Mouse (Mus musculus) common myeloid progenitor, adult 5-6 weeks (primary cell): ENCODE measurements around the gene Unc5cl. TPM values are rescaled to one million over a fixed set of nuclear protein-coding genes. Genes with fewer than 3 reads are reported as not detected.

ENCODE experiments used
- ATAC-seq: replicated peaks from 2 replicates; pipeline ENCODE4 v1.8.0; 2016; ENCODE audit warnings: low read depth, mild to moderate bottlenecking, moderate TSS enrichment, inconsistent platforms; ENCODE audit not compliant: poor library complexity, severe bottlenecking
- total RNA-seq: library from RNA; stranded (forward); fragments of 200-1000, 187-1606 nt; gene quantifications from 2 replicates; pipeline ENCODE4 v1.2.3, GENCODE M21; 2017

Unc5cl gene
- 2.1 and 2.2 TPM in 2 replicates for total RNA-seq

GRCm38 (mm10) chr17:48454688-48455087 is at the start of gene Unc5cl:
TSS of gene Unc5cl (plus strand) at chr17:48454901.
- ATAC-seq = no peak

GRCm38 (mm10) chr17:48407154-48407553 is 47.5 kb upstream of the Unc5cl start:
- no peak for ATAC-seq

GRCm38 (mm10) chr17:48407910-48408525 is 46.7 kb upstream of the Unc5cl start:
- no peak for ATAC-seq

GRCm38 (mm10) chr17:48408526-48409291 is 46.0 kb upstream of the Unc5cl start:
- peak; percentile 39 for ATAC-seq

- ATAC-seq = peak; percentile 73
Observed at GRCm38 (mm10) chr17:48409380-48410298, 45.1 kb upstream of the Unc5cl start, which contains the start of the genes Nfya and Oard1. TSS of gene Nfya (minus strand) at chr17:48409906. TSS of gene Oard1 (plus strand) at chr17:48410014.

GRCm38 (mm10) chr17:48410299-48410785 is 44.4 kb upstream of the Unc5cl start:
- ATAC-seq = peak; percentile 39

- ATAC-seq = no peak
Observed at GRCm38 (mm10) chr17:48411241-48411640, 43.5 kb upstream of the Unc5cl start.

GRCm38 (mm10) chr17:48416011-48416410 is 38.7 kb upstream of the Unc5cl start:
- no peak for ATAC-seq

- ATAC-seq = peak; percentile 63
Observed at GRCm38 (mm10) chr17:48416425-48417195, 38.1 kb upstream of the Unc5cl start.

GRCm38 (mm10) chr17:48417521-48417920 is 37.2 kb upstream of the Unc5cl start:
- no peak for ATAC-seq

- ATAC-seq = peak; percentile 85
Observed at GRCm38 (mm10) chr17:48418174-48418573, 36.5 kb upstream of the Unc5cl start.

- 0 out of 2 replicates have a peak, but pooled peaks have one; percentile 7 for ATAC-seq
Observed at GRCm38 (mm10) chr17:48418781-48419180, 35.9 kb upstream of the Unc5cl start.

GRCm38 (mm10) chr17:48419571-48419970 is 35.1 kb upstream of the Unc5cl start:
- ATAC-seq = peak; percentile 34

- ATAC-seq = no peak
Observed at GRCm38 (mm10) chr17:48424237-48424636, 30.5 kb upstream of the Unc5cl start.

- peak; percentile 88 for ATAC-seq
Observed at GRCm38 (mm10) chr17:48425823-48426612, 28.7 kb upstream of the Unc5cl start.

GRCm38 (mm10) chr17:48426991-48427750 is 27.5 kb upstream of the Unc5cl start:
- ATAC-seq = no peak

GRCm38 (mm10) chr17:48427852-48428530 is 26.7 kb upstream of the Unc5cl start:
- peak; percentile 46 for ATAC-seq
